Mouse (Mus musculus): ENCODE results near the gene Cdhr4.

The Cdhr4 gene

GRCm38 (mm10) chr9:107975399-107976386, 16.6 kb upstream of the Cdhr4 start, which contains the start of gene Uba7:
Uba7 (plus strand) TSS chr9:107975505.
- DNase-seq (ENCODE audit: low spot score), result peak; percentile 35

- no peak for DNase-seq (ENCODE audit: low spot score)
Observed at GRCm38 (mm10) chr9:107978815-107979214, 13.5 kb upstream of the Cdhr4 start.

- no peak for DNase-seq (ENCODE audit: low spot score)
Observed at GRCm38 (mm10) chr9:107981684-107982605, 10.4 kb upstream of the Cdhr4 start.

GRCm38 (mm10) chr9:107982681-107983346, 9.5 kb upstream of the Cdhr4 start, which contains the start of gene Gm20661:
Gm20661 (plus strand) TSS chr9:107983058.
- DNase-seq (ENCODE audit: low spot score), result peak; percentile 19

- peak; percentile 24 for DNase-seq (ENCODE audit: low spot score)
Observed at GRCm38 (mm10) chr9:107983421-107983890, 8.8 kb upstream of the Cdhr4 start.

GRCm38 (mm10) chr9:107984052-107984753, 8.1 kb upstream of the Cdhr4 start:
- no peak for DNase-seq (ENCODE audit: low spot score)

GRCm38 (mm10) chr9:107984754-107985055, 7.6 kb upstream of the Cdhr4 start:
- DNase-seq (ENCODE audit: low spot score), result no peak

GRCm38 (mm10) chr9:107985131-107986119, 6.9 kb upstream of the Cdhr4 start, which contains the start of gene Inka1:
Inka1 (minus strand) TSS chr9:107985879.
- DNase-seq (ENCODE audit: low spot score), result peak; percentile 90

GRCm38 (mm10) chr9:107986376-107986775, 5.9 kb upstream of the Cdhr4 start:
- DNase-seq (ENCODE audit: low spot score), result peak; percentile 77

- DNase-seq (ENCODE audit: low spot score), result no peak
Observed at GRCm38 (mm10) chr9:107987950-107988349, 4.3 kb upstream of the Cdhr4 start.

GRCm38 (mm10) chr9:107993013-107993412, 716 bp downstream of the Cdhr4 start:
- DNase-seq (ENCODE audit: low spot score), result no peak

- DNase-seq (ENCODE audit: low spot score), result no peak
Observed at GRCm38 (mm10) chr9:107994464-107994863, 2.2 kb downstream of the Cdhr4 start.

GRCm38 (mm10) chr9:107995513-107995912, 3.2 kb downstream of the Cdhr4 start:
- no peak for DNase-seq (ENCODE audit: low spot score)

GRCm38 (mm10) chr9:107996049-107996448, 3.8 kb downstream of the Cdhr4 start, which contains the start of gene Gm20662:
Gm20662 (plus strand) TSS chr9:107996349.
- DNase-seq (ENCODE audit: low spot score), result no peak

- peak; percentile 100 for DNase-seq (ENCODE audit: low spot score)
Observed at GRCm38 (mm10) chr9:108001922-108002770, 9.8 kb downstream of the Cdhr4 start, which contains the start of gene Ip6k1. Ip6k1 (plus strand) TSS chr9:108002501.

GRCm38 (mm10) chr9:108002778-108003530, 10.7 kb downstream of the Cdhr4 start:
- DNase-seq (ENCODE audit: low spot score), result no peak

GRCm38 (mm10) chr9:108003531-108003890, 11.2 kb downstream of the Cdhr4 start:
- DNase-seq (ENCODE audit: low spot score), result no peak

- DNase-seq (ENCODE audit: low spot score), result no peak
Observed at GRCm38 (mm10) chr9:108008041-108008440, 15.7 kb downstream of the Cdhr4 start.
